Mouse (Mus musculus): ENCODE measurements at regions not wholly inside any gene's neighbourhood (a gene's known extent, or its start where the extent isn't known, plus 50 kb on each side); places are given as distances from the start of the nearest gene placed in this dataset.
"Not testable (repeated sequence)": the region's sequence is repeated elsewhere in the genome, so short reads cannot be mapped to it uniquely, and the experiment has no call there.

GRCm38 (mm10) chr15:19242962-19243361, 424.2 kb downstream of the Cdh10 start:
- DNase-seq (ENCODE audit: low read depth, low spot score) = not testable (repeated sequence)

GRCm38 (mm10) chr15:19247489-19247888, 428.7 kb downstream of the Cdh10 start:
- DNase-seq (ENCODE audit: low read depth, low spot score) = no peak

GRCm38 (mm10) chr15:19275968-19276826, 457.4 kb downstream of the Cdh10 start:
- DNase-seq (ENCODE audit: low read depth, low spot score) = no peak

DNA sequence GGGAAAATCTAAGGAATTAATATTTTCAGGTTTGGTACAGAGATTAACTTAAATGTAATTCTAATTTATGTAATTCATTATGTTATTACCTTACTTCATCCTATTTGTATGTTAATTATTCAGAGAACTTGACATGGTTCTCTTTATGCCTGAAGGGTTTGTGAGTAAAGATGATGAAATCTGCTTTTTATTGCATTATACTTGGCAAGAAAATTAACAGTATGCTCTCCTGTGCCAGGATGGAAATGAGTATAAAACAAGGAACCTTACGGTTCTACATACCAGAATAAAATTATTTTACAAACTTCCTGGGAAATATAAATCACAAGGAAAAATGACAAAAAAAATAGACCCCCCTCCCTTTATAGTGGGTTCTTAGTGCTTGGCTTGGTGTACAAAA, 497.6 kb downstream of the Cdh10 start:
- DNase-seq (ENCODE audit: low read depth, low spot score) = no peak

DNA sequence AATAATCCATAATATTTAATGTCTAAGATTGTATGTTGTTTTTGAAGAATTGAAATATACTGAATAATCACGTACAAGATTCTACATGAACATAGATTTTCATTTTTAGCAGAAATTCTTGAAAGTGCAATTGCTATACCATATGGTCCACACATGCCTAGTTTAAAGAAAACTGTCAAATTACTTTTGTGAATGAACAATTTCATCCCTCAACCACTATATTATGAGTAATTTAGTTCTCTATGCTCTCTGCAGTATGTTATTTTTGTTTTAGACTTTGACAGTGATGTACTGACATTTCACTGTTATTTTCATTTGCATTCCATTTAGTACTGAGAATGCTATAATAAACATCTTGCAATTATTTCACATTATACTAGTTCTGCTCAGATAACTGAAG, 537.6 kb downstream of the Cdh10 start:
- no peak for DNase-seq (ENCODE audit: low read depth, low spot score)

GRCm38 (mm10) chr15:19360650-19361049, 541.9 kb downstream of the Cdh10 start:
- DNase-seq (ENCODE audit: low read depth, low spot score) = peak; percentile 17

DNA sequence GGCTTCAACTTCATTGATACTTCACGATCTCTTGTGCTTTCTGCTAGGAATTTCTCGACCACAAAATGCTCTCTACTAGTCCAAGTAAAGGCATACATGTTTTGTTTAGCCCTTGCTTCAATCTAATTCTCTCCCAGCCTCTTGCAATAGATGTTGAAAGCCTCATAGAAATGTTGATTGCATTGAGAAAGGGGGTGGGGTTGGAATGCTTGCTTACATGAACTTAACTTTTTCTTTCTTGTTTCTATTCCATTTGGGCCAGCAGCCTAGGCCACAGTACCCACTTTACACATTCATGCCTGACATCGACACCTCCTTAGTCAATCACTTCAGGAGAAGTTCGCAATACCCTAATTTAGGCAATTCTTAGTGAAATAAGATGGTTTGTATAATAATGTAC, 571.2 kb downstream of the Cdh10 start:
- no peak for DNase-seq (ENCODE audit: low read depth, low spot score)

GRCm38 (mm10) chr15:19391250-19391982, 572.7 kb downstream of the Cdh10 start:
- no peak for DNase-seq (ENCODE audit: low read depth, low spot score)

- DNase-seq (ENCODE audit: low read depth, low spot score) = no peak
These were observed 576.9 kb downstream of the Cdh10 start for GRCm38 (mm10) chr15:19395681-19396080.

All from 3T3-L1 (cell line).